Mouse (Mus musculus): ENCODE data around the gene Plekhb1. TPM values are rescaled to one million over a fixed set of nuclear protein-coding genes. Genes with fewer than 3 reads are reported as not detected.

Gene Plekhb1
- polyA plus RNA-seq, 1 experiment = 8.2 TPM

DNA sequence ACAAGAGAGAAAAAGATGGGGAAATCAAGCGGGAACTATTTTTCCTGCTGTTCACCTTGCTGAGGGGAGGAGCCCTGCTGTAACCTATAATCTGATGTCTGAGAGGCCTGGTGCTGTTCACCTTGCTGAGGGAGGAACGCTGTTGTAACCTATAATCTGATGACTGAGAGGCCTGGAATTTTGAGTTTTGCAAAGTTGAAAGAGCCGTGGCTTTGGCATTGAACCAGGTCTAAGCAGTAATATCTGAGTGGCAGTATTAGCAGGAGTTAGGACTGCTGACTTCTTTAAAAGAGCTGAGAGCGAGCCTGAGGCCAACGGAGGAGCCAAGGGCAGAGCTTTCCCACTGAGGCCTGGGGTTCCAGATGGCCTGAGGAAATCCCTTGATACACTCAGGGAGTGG is 15.8 kb upstream of the Plekhb1 start:
- TF ChIP-seq CTCF (IDR thresholded peaks at IDR 0.05; ENCODE audit: extremely low read depth, insufficient read length, insufficient replicate concordance, low read depth, low read length) (no peak), POLR2A (IDR thresholded peaks at IDR 0.05; ENCODE audit: low read depth, low read length) (no peak)
- Histone ChIP-seq H3K4me3 (ENCODE audit: low read depth, low read length) (no peak overlapping the region), H3K27ac (ENCODE audit: insufficient read depth, low read depth, low read length) (no peak overlapping the region), H3K27me3 (ENCODE audit: control insufficient read depth, insufficient read depth, low read length) (no peaks in the 10 kb centered on the region), H3K36me3 (ENCODE audit: control insufficient read depth, insufficient read depth, low read length) (no peaks in the 10 kb centered on the region), H3K4me1 (ENCODE audit: control insufficient read depth, insufficient read depth, insufficient read length, low read length) (peaks cover 3% of the 10 kb centered on the region)
- 75% methylated on average over 5 of the region's 5 CpGs for WGBS

DNA sequence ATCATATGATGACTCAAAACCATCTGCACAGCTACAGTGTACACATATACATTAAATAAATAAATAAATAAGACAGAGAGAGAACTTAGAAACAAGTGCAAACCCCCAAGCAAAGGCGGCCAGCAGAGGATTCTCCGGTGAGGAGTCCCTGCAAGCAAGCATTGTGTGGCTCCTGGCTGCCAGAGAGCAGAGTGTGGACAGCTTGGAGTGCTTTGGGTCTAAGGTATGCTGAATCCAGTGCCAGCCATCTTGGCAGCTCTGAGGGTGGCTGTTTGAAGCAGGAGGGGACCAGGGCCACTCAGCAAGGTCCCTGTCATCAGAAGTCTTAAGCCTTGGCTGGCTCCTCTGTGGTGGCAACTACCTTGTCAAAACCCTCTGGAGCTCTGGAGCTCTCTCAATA is 12.7 kb upstream of the Plekhb1 start:
- H3K36me3 ChIP-seq (ENCODE audit: control insufficient read depth, insufficient read depth, low read length) = no peaks in the 10 kb centered on the region
- WGBS = 85% methylated on average over 2 of the region's 2 CpGs

DNA sequence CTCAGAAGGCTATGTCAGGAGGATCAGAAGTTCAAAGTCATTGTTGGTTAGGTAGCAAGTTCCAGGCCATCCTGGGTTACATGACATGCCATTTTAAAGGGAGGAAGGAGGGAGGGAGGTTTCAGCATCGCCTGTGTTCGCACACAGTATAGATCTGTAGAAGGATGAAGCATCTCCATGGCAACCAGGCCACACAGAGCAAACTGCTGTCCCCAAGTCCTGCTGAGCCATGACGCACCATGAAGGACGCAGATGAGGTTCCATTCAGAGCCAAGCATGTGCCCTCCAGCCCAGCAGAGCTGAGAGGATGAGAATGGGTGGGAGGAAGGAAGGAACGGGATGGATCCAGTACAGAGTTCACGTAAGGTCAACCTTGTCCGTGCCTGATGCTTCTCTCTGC is 11.2 kb upstream of the Plekhb1 start:
- Histone ChIP-seq H3K27ac (ENCODE audit: insufficient read depth, low read depth, low read length) (no peak overlapping the region), H3K27me3 (ENCODE audit: control insufficient read depth, insufficient read depth, low read length) (no peaks in the 10 kb centered on the region), H3K36me3 (ENCODE audit: control insufficient read depth, insufficient read depth, low read length) (no peaks in the 10 kb centered on the region), H3K4me3 (ENCODE audit: low read depth, low read length) (no peak overlapping the region), H3K4me1 (ENCODE audit: control insufficient read depth, insufficient read depth, insufficient read length, low read length) (no peaks in the 10 kb centered on the region)
- WGBS = 73% methylated on average over 7 of the region's 7 CpGs
- TF ChIP-seq POLR2A (IDR thresholded peaks at IDR 0.05; ENCODE audit: low read depth, low read length) (no peak), CTCF (IDR thresholded peaks at IDR 0.05; ENCODE audit: extremely low read depth, insufficient read length, insufficient replicate concordance, low read depth, low read length) (no peak)

More for the DNA sequence above, 12.7 kb upstream of the Plekhb1 start:
- Histone ChIP-seq H3K27me3 (ENCODE audit: control insufficient read depth, insufficient read depth, low read length) (no peaks in the 10 kb centered on the region), H3K4me1 (ENCODE audit: control insufficient read depth, insufficient read depth, insufficient read length, low read length) (peaks cover 3% of the 10 kb centered on the region), H3K27ac (ENCODE audit: insufficient read depth, low read depth, low read length) (no peak overlapping the region), H3K4me3 (ENCODE audit: low read depth, low read length) (no peak overlapping the region)
- TF ChIP-seq CTCF (IDR thresholded peaks at IDR 0.05; ENCODE audit: extremely low read depth, insufficient read length, insufficient replicate concordance, low read depth, low read length) (no peak), POLR2A (IDR thresholded peaks at IDR 0.05; ENCODE audit: low read depth, low read length) (no peak)

DNA sequence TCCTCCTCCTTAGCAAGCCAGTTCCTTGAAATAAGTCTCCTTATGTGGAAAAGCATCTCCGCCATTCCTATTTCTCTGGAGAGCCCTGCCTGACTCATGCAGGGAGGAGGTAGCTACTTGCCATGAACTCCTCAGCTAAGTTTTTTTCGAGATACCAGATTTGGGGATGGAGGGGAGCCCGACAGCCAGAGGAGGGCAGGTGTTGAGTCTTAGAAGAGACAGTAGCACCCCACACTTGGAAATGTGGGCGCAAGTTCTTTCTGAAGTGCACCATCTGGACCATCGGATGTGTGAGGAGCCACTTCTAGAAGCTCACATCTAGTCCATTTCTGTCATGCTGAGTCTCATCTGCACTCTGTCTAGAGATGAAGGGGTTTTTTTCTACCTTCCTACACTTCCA is 8.4 kb upstream of the Plekhb1 start:
- Histone ChIP-seq H3K4me1 (ENCODE audit: control insufficient read depth, insufficient read depth, insufficient read length, low read length) (no peaks in the 10 kb centered on the region), H3K27ac (ENCODE audit: insufficient read depth, low read depth, low read length) (no peak overlapping the region), H3K27me3 (ENCODE audit: control insufficient read depth, insufficient read depth, low read length) (no peaks in the 10 kb centered on the region), H3K4me3 (ENCODE audit: low read depth, low read length) (no peak overlapping the region), H3K36me3 (ENCODE audit: control insufficient read depth, insufficient read depth, low read length) (no peaks in the 10 kb centered on the region)
- no peak for TF ChIP-seq CTCF (IDR thresholded peaks at IDR 0.05; ENCODE audit: extremely low read depth, insufficient read length, insufficient replicate concordance, low read depth, low read length)
- TF ChIP-seq POLR2A (IDR thresholded peaks at IDR 0.05; ENCODE audit: low read depth, low read length) = no peak
- 85% methylated on average over 5 of the region's 5 CpGs for WGBS

- Histone ChIP-seq H3K27ac (ENCODE audit: insufficient read depth, low read depth, low read length) (no peak overlapping the region; the same call in 1 of the 2 replicates), H3K36me3 (ENCODE audit: control insufficient read depth, insufficient read depth, low read length) (no peaks in the 10 kb centered on the region), H3K4me1 (ENCODE audit: control insufficient read depth, insufficient read depth, insufficient read length, low read length) (no peaks in the 10 kb centered on the region), H3K4me3 (ENCODE audit: low read depth, low read length) (no peak overlapping the region), H3K27me3 (ENCODE audit: control insufficient read depth, insufficient read depth, low read length) (no peaks in the 10 kb centered on the region)
- 61% methylated on average over 11 of the region's 11 CpGs for WGBS
- TF ChIP-seq CTCF (IDR thresholded peaks at IDR 0.05; ENCODE audit: extremely low read depth, insufficient read length, insufficient replicate concordance, low read depth, low read length) = no peak
- TF ChIP-seq POLR2A (IDR thresholded peaks at IDR 0.05; ENCODE audit: low read depth, low read length) = no peak
These were observed 1.6 kb upstream of the Plekhb1 start for GRCm38 (mm10) chr7:100663729-100664304.

- 3% methylated on average over 13 of the region's 13 CpGs for WGBS
- no peak for TF ChIP-seq POLR2A (IDR thresholded peaks at IDR 0.05; ENCODE audit: low read depth, low read length)
- peak; percentile 91; the same call in 1 of the 2 replicates for TF ChIP-seq CTCF (IDR thresholded peaks at IDR 0.05; ENCODE audit: extremely low read depth, insufficient read length, insufficient replicate concordance, low read depth, low read length)
- Histone ChIP-seq H3K27ac (ENCODE audit: insufficient read depth, low read depth, low read length) (no peak overlapping the region), H3K27me3 (ENCODE audit: control insufficient read depth, insufficient read depth, low read length) (no peaks in the 10 kb centered on the region), H3K36me3 (ENCODE audit: control insufficient read depth, insufficient read depth, low read length) (no peaks in the 10 kb centered on the region), H3K4me1 (ENCODE audit: control insufficient read depth, insufficient read depth, insufficient read length, low read length) (0 out of 2 replicates have a peak, but pooled peaks cover 1% of the 10 kb centered on the region), H3K4me3 (ENCODE audit: low read depth, low read length) (no peak overlapping the region)
These were observed 976 bp upstream of the Plekhb1 start for GRCm38 (mm10) chr7:100663190-100663589.

DNA sequence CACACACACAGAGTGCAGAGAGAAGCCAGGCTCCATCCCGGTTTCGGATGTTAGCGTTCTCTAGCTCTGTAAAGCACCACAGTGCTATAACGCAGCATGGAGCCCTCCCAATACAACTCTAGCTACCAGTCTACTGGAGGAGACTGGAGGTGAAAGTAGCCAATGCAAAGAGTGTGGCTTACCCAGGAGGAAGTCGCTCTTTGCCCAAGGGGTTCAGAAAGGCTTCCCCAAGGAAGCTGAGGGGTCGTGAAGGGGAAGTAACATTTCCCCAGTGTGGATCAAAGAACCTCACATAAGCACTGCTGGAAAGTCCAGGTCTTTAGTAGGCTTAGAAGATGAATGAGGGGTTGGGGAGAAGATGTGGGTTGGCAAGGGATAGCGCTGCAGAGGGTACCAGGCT is 950 bp downstream of the Plekhb1 start:
- Histone ChIP-seq H3K27me3 (ENCODE audit: control insufficient read depth, insufficient read depth, low read length) (no peaks in the 10 kb centered on the region), H3K4me1 (ENCODE audit: control insufficient read depth, insufficient read depth, insufficient read length, low read length) (0 out of 2 replicates have a peak, but pooled peaks cover 2% of the 10 kb centered on the region), H3K27ac (ENCODE audit: insufficient read depth, low read depth, low read length) (no peak overlapping the region), H3K36me3 (ENCODE audit: control insufficient read depth, insufficient read depth, low read length) (no peaks in the 10 kb centered on the region), H3K4me3 (ENCODE audit: low read depth, low read length) (no peak overlapping the region)
- TF ChIP-seq CTCF (IDR thresholded peaks at IDR 0.05; ENCODE audit: extremely low read depth, insufficient read length, insufficient replicate concordance, low read depth, low read length) (no peak), POLR2A (IDR thresholded peaks at IDR 0.05; ENCODE audit: low read depth, low read length) (no peak)
- WGBS = 90% methylated on average over 7 of the region's 7 CpGs
